Mouse (Mus musculus): Measurements from ENCODE around the gene Cnot6l.
A peak's percentile ranks its signal among the peaks of the same experiment; 100 is the strongest.

Gene Cnot6l

DNA sequence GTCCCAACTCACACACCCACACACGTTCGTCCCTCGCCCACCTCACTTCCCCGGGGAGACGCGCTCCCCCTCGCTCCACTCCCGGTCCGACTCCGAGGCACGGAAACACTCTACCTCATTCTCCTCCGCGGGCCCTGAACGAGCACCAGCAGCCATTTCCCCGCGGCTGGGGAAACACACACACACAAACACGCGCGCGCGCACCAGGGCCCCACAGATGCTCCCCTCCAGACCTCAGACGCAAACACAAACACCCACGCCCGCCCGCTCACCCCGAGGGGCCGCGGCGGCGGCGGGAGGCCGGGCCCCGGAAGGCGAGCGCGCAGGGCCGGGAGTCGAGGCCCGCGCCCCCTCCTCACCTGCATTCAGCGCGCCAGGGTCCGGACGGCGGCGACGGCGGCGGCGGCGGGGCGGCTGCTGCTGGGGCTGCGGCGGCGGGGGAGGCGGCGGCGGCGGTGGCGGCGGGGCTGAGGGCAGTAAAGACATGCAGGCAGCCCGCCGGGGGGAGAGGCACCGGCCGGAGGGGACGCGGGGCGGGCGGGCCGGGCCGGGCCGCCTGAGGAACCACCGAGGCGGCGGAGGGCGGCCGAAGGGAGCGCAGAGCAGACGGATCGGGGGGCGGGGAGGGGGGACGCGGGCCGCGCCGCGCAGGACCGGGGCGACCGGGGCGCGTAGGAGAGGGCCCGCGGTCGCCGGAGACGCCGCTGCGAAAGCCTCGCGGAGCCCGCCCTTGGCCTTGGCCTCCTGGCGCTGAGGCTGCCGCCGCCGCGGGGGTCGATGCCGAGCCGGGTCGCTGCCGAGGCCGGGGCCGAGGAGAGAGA is 2.2 kb downstream of the Cnot6l start:
- peak; percentile 82 for DNase-seq (ENCODE audit: low spot score)

GRCm38 (mm10) chr5:96161263-96161577 is 2.8 kb downstream of the Cnot6l start:
- no peak for DNase-seq (ENCODE audit: low spot score)

GRCm38 (mm10) chr5:96160467-96161262 is 3.3 kb downstream of the Cnot6l start:
- peak; percentile 32 for DNase-seq (ENCODE audit: low spot score)

DNA sequence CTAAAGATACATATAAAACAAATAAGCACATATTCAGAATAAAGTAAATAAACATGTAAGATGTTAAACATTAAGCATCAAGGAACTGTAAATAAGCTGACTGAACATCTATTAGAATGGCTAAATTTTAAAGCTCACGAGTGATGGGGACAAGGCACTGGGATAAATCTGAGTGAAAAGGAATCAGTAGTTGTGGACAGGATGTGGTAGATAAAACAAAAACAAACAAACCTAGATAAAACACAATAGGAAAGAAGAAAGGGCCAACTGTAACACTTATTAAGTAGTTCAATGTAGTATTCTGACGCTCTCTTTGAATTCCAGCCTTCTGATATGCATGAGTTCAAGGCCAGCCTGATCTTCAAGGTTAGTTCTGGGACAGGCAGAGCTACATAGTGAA is 21.6 kb downstream of the Cnot6l start:
- DNase-seq (ENCODE audit: low spot score): no peak

DNA sequence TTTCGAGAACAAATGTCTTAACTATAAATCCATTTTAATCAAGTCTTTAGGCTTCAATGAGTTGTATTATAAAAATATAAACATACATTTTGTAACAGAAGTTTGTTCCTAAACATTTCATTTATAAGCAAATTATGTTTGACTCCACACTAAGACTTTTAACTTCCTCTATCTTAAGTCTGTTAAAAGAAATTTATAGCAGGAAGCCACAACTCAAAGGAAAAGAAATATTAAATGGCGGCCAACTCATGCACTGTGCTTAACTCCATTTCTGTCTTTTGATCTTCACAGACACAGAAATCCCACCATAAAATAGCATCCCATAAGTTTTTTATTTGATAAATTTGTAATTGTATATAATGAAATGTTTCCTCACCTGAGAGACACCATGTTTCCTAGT is 33.3 kb downstream of the Cnot6l start:
- no peak for DNase-seq (ENCODE audit: low spot score)

DNA sequence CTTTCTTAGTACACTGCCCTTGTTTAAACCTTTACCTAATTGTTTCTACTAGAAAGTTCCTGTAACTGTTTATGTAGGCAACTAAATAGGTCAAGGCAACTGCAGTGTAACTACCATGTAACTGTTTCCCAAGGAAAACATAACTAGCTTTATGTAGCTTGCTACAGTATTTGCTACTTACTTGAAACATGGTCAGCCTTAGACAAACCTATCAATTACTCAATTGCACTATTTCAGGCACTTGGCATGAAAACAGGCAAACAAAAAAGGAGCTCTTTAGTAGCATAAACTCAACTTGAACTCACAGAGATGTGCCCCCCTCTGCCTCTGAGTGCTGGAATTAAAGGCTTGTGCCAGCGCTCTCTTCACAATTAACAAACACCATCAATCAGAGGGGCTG is 37.1 kb downstream of the Cnot6l start:
- no peak for DNase-seq (ENCODE audit: low spot score)

GRCm38 (mm10) chr5:96114943-96115342 is 49.0 kb downstream of the Cnot6l start:
- DNase-seq (ENCODE audit: low spot score): no peak

DNA sequence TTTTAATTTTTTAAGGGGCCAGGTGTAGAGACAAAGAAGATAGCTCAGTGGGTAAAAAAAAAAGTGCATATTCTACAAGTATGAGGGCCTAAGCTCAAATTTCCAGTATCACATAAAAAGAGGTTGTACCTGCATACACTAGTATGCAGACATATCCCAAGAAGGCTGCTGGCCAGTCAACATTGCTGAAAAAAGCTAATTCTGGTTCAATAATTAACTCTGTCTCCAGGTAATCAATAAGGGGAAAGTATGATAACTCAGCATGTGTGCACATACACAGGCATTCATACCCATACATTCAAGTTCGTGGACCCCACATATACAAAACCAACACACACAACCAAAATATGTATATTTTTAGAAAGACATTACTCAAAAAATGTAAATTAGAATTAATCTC is 59.3 kb downstream of the Cnot6l start:
- DNase-seq (ENCODE audit: low spot score): no peak

DNA sequence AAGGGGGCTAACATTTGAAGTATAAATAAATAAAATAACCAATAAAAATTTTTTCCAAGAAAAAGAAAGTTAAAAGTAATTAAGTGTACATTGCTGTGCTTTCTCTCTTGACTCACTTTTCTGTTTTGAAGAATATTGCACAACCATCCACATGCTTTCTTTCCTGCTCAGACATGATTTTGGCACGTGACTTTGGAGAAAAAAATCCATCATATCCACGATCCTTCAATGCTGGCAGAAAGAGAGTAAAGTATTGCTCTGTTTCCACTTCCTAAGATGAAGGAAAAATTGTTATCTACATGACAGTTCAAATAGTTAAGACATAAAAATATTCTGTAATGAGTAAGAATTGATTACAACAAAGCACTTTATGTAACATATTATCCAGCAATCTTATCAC is 72.5 kb downstream of the Cnot6l start:
- no peak for DNase-seq (ENCODE audit: low spot score)

GRCm38 (mm10) chr5:96085324-96085723 is 78.6 kb downstream of the Cnot6l start:
- no peak for DNase-seq (ENCODE audit: low spot score)

DNA sequence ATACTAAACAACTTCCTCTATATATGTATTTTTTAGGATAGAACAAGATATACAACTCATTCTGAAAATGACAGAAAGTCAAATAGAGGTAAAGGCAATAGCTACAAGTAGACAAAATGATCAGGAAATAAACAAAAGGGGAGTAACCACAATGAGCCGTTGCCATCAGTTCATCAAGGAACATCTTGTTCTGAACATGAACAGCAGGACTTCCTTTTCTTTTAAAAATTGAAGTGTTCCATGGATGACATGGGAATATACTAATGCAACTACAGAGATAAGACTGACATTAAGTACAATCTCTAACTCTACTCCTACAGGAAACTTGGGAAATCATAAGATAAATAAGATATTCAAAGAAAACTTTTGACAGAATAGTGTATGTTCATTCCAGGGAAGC is 84.9 kb downstream of the Cnot6l start:
- no peak for DNase-seq (ENCODE audit: low spot score)

GRCm38 (mm10) chr5:96065591-96065990 is 98.4 kb downstream of the Cnot6l start:
- no peak for DNase-seq (ENCODE audit: low spot score)

- DNase-seq (ENCODE audit: low spot score): no peak
These were observed 121.5 kb downstream of the Cnot6l start for GRCm38 (mm10) chr5:96042492-96042891.

GRCm38 (mm10) chr5:96041507-96042104 is 122.4 kb downstream of the Cnot6l start:
- DNase-seq (ENCODE audit: low spot score): no peak

- no peak for DNase-seq (ENCODE audit: low spot score)
These were observed 124.7 kb downstream of the Cnot6l start for GRCm38 (mm10) chr5:96039188-96039840.

- no peak for DNase-seq (ENCODE audit: low spot score)
These were observed 126.3 kb downstream of the Cnot6l start for GRCm38 (mm10) chr5:96037684-96038121.

DNA sequence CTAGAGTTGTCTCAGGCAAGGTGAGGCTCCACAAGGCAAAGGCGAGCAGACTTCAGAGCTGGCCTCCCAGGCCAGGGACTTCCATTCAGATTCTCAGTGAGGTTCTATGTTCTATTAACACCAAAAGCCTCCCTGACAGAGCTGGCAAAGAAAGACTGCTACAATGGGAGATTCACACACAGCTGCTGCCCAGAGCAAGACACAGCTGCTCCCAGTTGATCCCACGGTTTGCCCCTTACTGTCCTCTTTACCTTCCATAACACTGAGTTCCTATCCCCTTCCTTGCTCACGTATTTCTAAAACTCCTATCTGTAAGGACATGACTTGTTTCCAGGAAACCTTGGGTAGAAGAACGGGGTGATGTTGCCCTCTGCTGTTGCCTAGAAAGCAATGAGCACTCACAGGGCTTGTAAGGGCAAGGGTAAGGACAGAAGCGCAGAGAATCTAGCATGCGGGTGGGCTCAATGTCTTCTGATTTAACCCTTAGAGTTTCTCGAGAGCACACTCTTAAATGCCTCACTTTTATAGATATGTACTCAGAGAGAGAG is 127.8 kb downstream of the Cnot6l start:
- DNase-seq (ENCODE audit: low spot score): no peak

- DNase-seq (ENCODE audit: low spot score): no peak
These were observed 129.9 kb downstream of the Cnot6l start for GRCm38 (mm10) chr5:96034101-96034500.

GRCm38 (mm10) chr5:96029821-96030220 is 134.2 kb downstream of the Cnot6l start:
- no peak for DNase-seq (ENCODE audit: low spot score)

Measured in T-cell, adult 2 months (primary cell).